Mouse (Mus musculus): Measurements from ENCODE around the gene Pdlim4. TPM values are rescaled to one million over a fixed set of nuclear protein-coding genes. Genes with fewer than 3 reads are reported as not detected.

The Pdlim4 gene
- polyA plus RNA-seq, 1 experiment = 3.7 TPM

DNA sequence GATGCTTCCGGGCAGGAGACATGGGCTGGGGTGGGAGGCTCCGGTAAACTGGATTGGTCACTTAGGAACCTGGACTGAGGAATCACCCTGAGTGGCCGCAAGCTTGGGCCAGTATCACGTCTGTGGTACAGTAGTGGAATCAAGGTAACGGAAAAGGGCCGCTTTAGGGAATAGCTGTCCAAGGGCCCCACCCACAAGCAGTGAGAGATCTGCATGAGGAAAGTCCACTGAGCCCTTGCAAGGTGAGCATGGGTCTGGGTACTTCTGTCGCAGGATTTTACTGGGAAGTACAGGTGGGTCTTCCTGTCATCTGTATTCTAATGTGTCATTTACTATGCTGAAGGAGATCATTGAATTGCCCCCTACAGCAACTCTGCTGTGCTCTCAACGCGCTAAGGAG, 32.9 kb upstream of the Pdlim4 start:
- H3K4me1 ChIP-seq (ENCODE audit: control insufficient read depth, insufficient read depth, low read length) = no peaks in the 10 kb centered on the region
- TF ChIP-seq CTCF (IDR thresholded peaks at IDR 0.05; ENCODE audit: control insufficient read depth, insufficient read depth, low read length) = no peak
- no peak for TF ChIP-seq POLR2A (IDR thresholded peaks at IDR 0.05; ENCODE audit: borderline replicate concordance, control insufficient read depth, low read depth, low read length)
- H3K27ac ChIP-seq (ENCODE audit: control insufficient read depth, insufficient read depth, low read depth, low read length, poor library complexity) = no peak overlapping the region
- no peak overlapping the region for H3K4me3 ChIP-seq (replicated peaks; ENCODE audit: control insufficient read depth, low read depth, low read length)
- 87% methylated on average over 9 of the region's 9 CpGs for WGBS

- Histone ChIP-seq H3K4me3 (replicated peaks; ENCODE audit: control insufficient read depth, low read depth, low read length) (no peak overlapping the region), H3K4me1 (ENCODE audit: control insufficient read depth, insufficient read depth, low read length) (no peaks in the 10 kb centered on the region), H3K27ac (ENCODE audit: control insufficient read depth, insufficient read depth, low read depth, low read length, poor library complexity) (no peak overlapping the region)
- 2% methylated on average over 83 of the region's 83 CpGs for WGBS
- no peak for TF ChIP-seq CTCF (IDR thresholded peaks at IDR 0.05; ENCODE audit: control insufficient read depth, insufficient read depth, low read length)
- TF ChIP-seq POLR2A (IDR thresholded peaks at IDR 0.05; ENCODE audit: borderline replicate concordance, control insufficient read depth, low read depth, low read length) = no peak
Observed at GRCm38 (mm10) chr11:54100692-54101591, 32.1 kb upstream of the Pdlim4 start.

GRCm38 (mm10) chr11:54100045-54100691, 31.4 kb upstream of the Pdlim4 start, which contains the start of gene P4ha2:
Gene P4ha2 (plus strand): TSS chr11:54100095.
- no peak for TF ChIP-seq CTCF (IDR thresholded peaks at IDR 0.05; ENCODE audit: control insufficient read depth, insufficient read depth, low read length)
- no peak within 1 kb of the TSS for H3K4me3 ChIP-seq (replicated peaks; ENCODE audit: control insufficient read depth, low read depth, low read length)
- H3K27ac ChIP-seq (ENCODE audit: control insufficient read depth, insufficient read depth, low read depth, low read length, poor library complexity) = no peak within 1 kb of the TSS
- H3K4me1 ChIP-seq (ENCODE audit: control insufficient read depth, insufficient read depth, low read length) = no peaks in the 10 kb centered on the region
- WGBS = 57% methylated on average over 10 of the region's 10 CpGs

- H3K27ac ChIP-seq (ENCODE audit: control insufficient read depth, insufficient read depth, low read depth, low read length, poor library complexity) = no peak overlapping the region
- H3K4me3 ChIP-seq (replicated peaks; ENCODE audit: control insufficient read depth, low read depth, low read length) = no peak overlapping the region
- peaks cover 2% of the 10 kb centered on the region; the same call in 1 of the 2 replicates for H3K4me1 ChIP-seq (ENCODE audit: control insufficient read depth, insufficient read depth, low read length)
- 10% methylated on average over 3 of the region's 3 CpGs for WGBS
- no peak for TF ChIP-seq POLR2A (IDR thresholded peaks at IDR 0.05; ENCODE audit: borderline replicate concordance, control insufficient read depth, low read depth, low read length)
- peak; percentile 63 for TF ChIP-seq CTCF (IDR thresholded peaks at IDR 0.05; ENCODE audit: control insufficient read depth, insufficient read depth, low read length)
Observed at GRCm38 (mm10) chr11:54093000-54093399, 24.2 kb upstream of the Pdlim4 start.

GRCm38 (mm10) chr11:54092188-54092587, 23.4 kb upstream of the Pdlim4 start:
- no peak for TF ChIP-seq CTCF (IDR thresholded peaks at IDR 0.05; ENCODE audit: control insufficient read depth, insufficient read depth, low read length)
- no peak for TF ChIP-seq POLR2A (IDR thresholded peaks at IDR 0.05; ENCODE audit: borderline replicate concordance, control insufficient read depth, low read depth, low read length)
- 14% methylated on average over 7 of the region's 7 CpGs for WGBS
- Histone ChIP-seq H3K4me1 (ENCODE audit: control insufficient read depth, insufficient read depth, low read length) (peaks cover 2% of the 10 kb centered on the region; the same call in 1 of the 2 replicates), H3K4me3 (replicated peaks; ENCODE audit: control insufficient read depth, low read depth, low read length) (no peak overlapping the region), H3K27ac (ENCODE audit: control insufficient read depth, insufficient read depth, low read depth, low read length, poor library complexity) (peak overlapping the region; percentile 17; the same call in 1 of the 2 replicates)

DNA sequence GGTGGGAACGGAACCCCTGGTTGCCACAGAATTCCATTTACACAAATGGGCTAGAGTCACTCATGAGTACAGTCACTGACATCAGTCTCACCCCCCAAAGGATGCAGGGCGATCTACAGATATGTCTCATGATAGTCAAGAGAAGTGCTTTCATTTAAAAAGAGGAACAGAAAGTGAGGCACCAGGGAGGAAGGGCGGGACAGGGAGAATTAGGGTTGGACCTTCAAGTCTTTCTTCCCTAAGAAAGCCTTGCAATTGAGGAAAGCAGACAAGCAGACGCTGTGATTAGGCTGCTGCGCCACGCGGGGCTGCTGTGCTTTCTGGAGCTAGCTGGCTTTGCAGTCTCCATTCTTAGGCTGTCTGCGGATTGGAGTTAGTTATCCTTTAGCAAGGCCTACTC, 22.9 kb upstream of the Pdlim4 start:
- H3K27ac ChIP-seq (ENCODE audit: control insufficient read depth, insufficient read depth, low read depth, low read length, poor library complexity) = no peak overlapping the region
- 6% methylated on average over 8 of the region's 8 CpGs for WGBS
- H3K4me3 ChIP-seq (replicated peaks; ENCODE audit: control insufficient read depth, low read depth, low read length) = no peak overlapping the region
- TF ChIP-seq POLR2A (IDR thresholded peaks at IDR 0.05; ENCODE audit: borderline replicate concordance, control insufficient read depth, low read depth, low read length) (no peak; the same call in 1 of the 2 replicates), CTCF (IDR thresholded peaks at IDR 0.05; ENCODE audit: control insufficient read depth, insufficient read depth, low read length) (no peak)
- peaks cover 2% of the 10 kb centered on the region; the same call in 1 of the 2 replicates for H3K4me1 ChIP-seq (ENCODE audit: control insufficient read depth, insufficient read depth, low read length)

DNA sequence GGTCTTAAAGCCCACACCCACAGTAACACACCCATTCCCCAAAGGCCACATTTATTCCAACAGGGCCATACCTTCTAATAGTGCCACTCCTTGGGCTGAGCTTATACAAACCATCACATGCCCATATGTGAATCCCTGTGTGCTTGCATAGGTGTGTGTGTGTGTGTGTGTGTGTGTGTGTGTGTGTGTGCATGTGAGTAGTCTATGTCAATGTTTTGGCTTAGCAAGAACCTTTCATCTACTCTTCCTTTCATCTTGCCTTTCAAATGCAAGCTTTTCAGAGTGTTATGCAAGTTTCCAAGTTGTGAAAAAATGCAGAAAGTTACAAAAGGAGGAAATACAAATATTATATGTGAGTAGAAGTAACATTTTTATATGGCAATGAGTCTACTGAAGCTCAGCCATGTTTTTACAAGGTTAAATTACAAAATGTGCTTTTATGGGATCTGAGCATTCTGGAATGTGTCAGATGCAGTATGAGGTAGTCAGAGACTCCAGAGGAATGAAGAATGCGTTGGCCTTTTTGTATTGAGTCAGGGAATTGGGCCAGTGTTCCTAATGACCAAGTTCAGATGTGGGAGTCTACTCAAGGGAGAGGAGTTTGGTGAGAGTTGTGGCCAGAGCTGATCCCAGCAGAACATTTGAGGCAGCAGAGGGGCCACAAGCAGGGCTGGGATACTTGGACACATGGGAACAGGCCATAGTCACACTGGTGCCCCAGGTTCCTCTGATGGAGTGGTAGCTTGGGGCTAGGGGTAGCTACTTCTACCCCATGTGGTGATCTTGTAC, 21.5 kb upstream of the Pdlim4 start:
- Histone ChIP-seq H3K4me1 (ENCODE audit: control insufficient read depth, insufficient read depth, low read length) (peaks cover 2% of the 10 kb centered on the region; the same call in 1 of the 2 replicates), H3K4me3 (replicated peaks; ENCODE audit: control insufficient read depth, low read depth, low read length) (no peak overlapping the region), H3K27ac (ENCODE audit: control insufficient read depth, insufficient read depth, low read depth, low read length, poor library complexity) (no peak overlapping the region)
- WGBS = 88% methylated on average over 1 of the region's 1 CpGs
- TF ChIP-seq CTCF (IDR thresholded peaks at IDR 0.05; ENCODE audit: control insufficient read depth, insufficient read depth, low read length) (no peak), POLR2A (IDR thresholded peaks at IDR 0.05; ENCODE audit: borderline replicate concordance, control insufficient read depth, low read depth, low read length) (no peak)

DNA sequence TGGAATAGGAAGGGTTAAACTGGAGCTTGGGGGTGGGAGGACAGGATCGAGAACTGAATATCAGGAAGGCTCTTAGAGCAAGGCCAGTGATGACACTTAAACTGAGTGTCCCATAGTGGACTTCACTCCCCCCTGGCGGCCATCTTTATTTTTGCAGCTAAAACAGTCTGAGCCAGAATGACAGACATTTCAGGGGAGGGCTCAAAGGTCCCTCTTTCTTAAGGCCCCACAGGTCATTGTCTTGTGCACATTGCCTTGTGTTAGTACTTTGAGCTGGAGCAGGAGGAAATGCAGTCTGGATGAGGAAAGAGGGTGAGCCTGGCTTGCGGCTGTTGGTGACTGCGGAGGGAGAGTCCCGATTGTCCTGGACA, 20.1 kb upstream of the Pdlim4 start:
- no peak for TF ChIP-seq POLR2A (IDR thresholded peaks at IDR 0.05; ENCODE audit: borderline replicate concordance, control insufficient read depth, low read depth, low read length)
- peak; percentile 38 for TF ChIP-seq CTCF (IDR thresholded peaks at IDR 0.05; ENCODE audit: control insufficient read depth, insufficient read depth, low read length)
- Histone ChIP-seq H3K27ac (ENCODE audit: control insufficient read depth, insufficient read depth, low read depth, low read length, poor library complexity) (no peak overlapping the region), H3K4me3 (replicated peaks; ENCODE audit: control insufficient read depth, low read depth, low read length) (no peak overlapping the region), H3K4me1 (ENCODE audit: control insufficient read depth, insufficient read depth, low read length) (peaks cover 2% of the 10 kb centered on the region; the same call in 1 of the 2 replicates)
- WGBS = 55% methylated on average over 5 of the region's 5 CpGs
